Mouse (Mus musculus): ENCODE results near the gene Prdx1. TPM values are rescaled to one million over a fixed set of nuclear protein-coding genes. Genes with fewer than 3 reads are reported as not detected.

Gene Prdx1
- 113 and 129 TPM in 2 replicates for total RNA-seq (2014; fragmentation: Nextera tagmentation)
- 298 and 303 TPM in 2 replicates for total RNA-seq (2017)
- 14.8 and 16.1 TPM in 2 replicates for polyA plus RNA-seq (2012)

DNA sequence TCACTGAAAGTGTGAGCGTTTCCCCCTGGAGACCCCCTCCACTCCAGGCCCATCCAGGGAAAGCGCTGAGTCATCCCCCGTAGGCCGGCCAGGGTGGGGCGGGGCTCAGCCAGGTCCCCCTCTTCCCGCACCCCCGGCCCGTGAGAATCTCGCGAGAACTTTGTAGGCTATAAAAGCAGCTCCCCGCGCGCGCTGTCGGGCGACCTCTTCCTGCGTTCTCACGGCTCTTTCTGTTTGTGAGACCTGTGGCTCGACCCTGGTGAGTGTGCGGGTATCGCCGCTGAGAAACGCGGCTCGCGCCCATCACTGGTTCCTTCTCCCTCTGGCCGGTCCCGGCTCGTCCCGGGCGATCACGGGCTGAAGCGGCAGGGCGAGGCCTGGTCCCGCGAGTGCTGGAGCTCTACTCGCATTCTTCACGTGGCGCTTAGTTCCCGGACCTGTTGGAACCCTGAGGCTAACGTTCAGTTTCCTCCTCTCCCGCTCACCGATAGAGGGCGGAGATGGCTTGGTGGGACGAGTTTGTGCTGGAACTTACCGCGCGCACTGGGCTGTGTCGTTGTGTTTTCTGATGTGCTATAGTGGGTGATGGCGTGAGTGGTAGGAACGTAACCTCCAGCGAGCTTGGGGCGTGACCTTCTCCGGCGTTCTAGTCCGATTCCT, at the start of gene Prdx1:
Gene Prdx1, plus strand, starts transcription at position 143 of the 660 bp plus-strand sequence.
- H3K36me3 ChIP-seq (replicated peaks), result peaks cover 36% of the 10 kb centered on the region
- no peaks in the 10 kb centered on the region for H3K9me3 ChIP-seq (replicated peaks)
- peak within 1 kb of the TSS; percentile 77 for H3K4me3 ChIP-seq (ENCODE audit: low read depth, low read length)
- DNase-seq (ENCODE audit: low spot score) (peak; percentile 76), ATAC-seq (ENCODE audit: extremely low read depth, insufficient number of reproducible peaks, low FRiP score, poor library complexity, severe bottlenecking) (peak; percentile 54)
- peak; percentile 96 for TF ChIP-seq POLR2AphosphoS5 (IDR thresholded peaks at IDR 0.05; ENCODE audit: insufficient replicate concordance, low read depth, low read length)
- TF ChIP-seq TAL1 (conservative IDR thresholded peaks at IDR 0.05; ENCODE audit: low read depth, low read length), result no peak
- no peak for TF ChIP-seq GATA1 (IDR thresholded peaks at IDR 0.05; ENCODE audit: borderline replicate concordance, low read length)
- TF ChIP-seq GATA2 (IDR thresholded peaks at IDR 0.05; ENCODE audit: borderline replicate concordance, low read depth, low read length), result no peak
- TF ChIP-seq CTCF (IDR thresholded peaks at IDR 0.05; ENCODE audit: low read depth, low read length), result peak; percentile 39; the same call in 1 of the 2 replicates
- peaks cover 64% of the 10 kb centered on the region for H3K4me1 ChIP-seq (ENCODE audit: insufficient read depth, low read depth, low read length)
- no peaks in the 10 kb centered on the region for H3K27me3 ChIP-seq (ENCODE audit: insufficient read depth, low read length)

DNA sequence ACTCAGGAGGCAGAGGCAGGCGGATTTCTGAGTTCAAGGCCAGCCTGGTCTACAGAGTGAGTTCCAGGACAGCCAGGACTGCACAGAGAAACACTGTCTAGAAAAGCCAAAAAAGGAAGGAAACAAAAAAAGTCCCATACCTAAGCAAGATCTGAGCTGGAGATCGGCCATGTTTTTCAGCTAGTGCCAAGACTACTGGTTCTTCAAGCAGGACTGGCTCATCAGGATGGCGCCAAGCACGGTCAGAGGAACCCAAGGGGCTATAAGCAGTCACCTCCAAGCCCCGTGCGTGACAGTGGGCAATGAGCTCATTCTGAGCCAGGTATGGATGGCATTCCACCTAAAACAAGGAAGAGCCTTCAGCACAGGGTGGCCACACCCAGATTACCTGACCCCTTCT, 46.5 kb upstream of the Prdx1 start:
- ATAC-seq (ENCODE audit: extremely low read depth, insufficient number of reproducible peaks, low FRiP score, poor library complexity, severe bottlenecking) (no peak), DNase-seq (ENCODE audit: low spot score) (no peak)
- Histone ChIP-seq H3K36me3 (replicated peaks) (peaks cover 89% of the 10 kb centered on the region), H3K27me3 (ENCODE audit: insufficient read depth, low read length) (no peaks in the 10 kb centered on the region), H3K4me1 (ENCODE audit: insufficient read depth, low read depth, low read length) (no peaks in the 10 kb centered on the region; the same call in 1 of the 2 replicates), H3K4me3 (ENCODE audit: low read depth, low read length) (no peak overlapping the region), H3K9me3 (replicated peaks) (no peaks in the 10 kb centered on the region)
- TF ChIP-seq GATA2 (IDR thresholded peaks at IDR 0.05; ENCODE audit: borderline replicate concordance, low read depth, low read length), result no peak
- TF ChIP-seq TAL1 (conservative IDR thresholded peaks at IDR 0.05; ENCODE audit: low read depth, low read length), result no peak
- TF ChIP-seq CTCF (IDR thresholded peaks at IDR 0.05; ENCODE audit: low read depth, low read length), result no peak
- no peak for TF ChIP-seq GATA1 (IDR thresholded peaks at IDR 0.05; ENCODE audit: borderline replicate concordance, low read length)

DNA sequence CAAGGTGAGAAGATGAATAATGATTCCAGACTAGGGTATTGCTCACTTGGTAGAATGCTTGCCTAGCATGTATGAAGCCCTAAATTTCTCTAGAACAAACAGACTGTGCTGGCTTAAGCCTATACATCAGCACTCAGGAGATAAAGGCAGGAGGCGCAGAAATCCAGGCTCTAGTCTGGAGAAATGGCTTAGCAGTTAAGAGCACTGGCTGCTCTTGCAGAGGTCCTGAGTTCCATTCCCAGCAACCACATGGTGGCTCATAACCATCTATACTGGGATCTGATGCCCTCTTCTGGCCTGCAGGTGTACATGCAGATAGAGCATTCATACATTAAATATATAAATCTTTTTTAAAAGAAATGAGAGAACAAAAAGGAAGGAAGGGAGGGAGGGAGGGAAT, 43.3 kb upstream of the Prdx1 start:
- ATAC-seq (ENCODE audit: extremely low read depth, insufficient number of reproducible peaks, low FRiP score, poor library complexity, severe bottlenecking) (no peak), DNase-seq (ENCODE audit: low spot score) (no peak)
- peaks cover 16% of the 10 kb centered on the region for H3K4me1 ChIP-seq (ENCODE audit: insufficient read depth, low read depth, low read length)
- no peaks in the 10 kb centered on the region for H3K9me3 ChIP-seq (replicated peaks)
- no peaks in the 10 kb centered on the region for H3K27me3 ChIP-seq (ENCODE audit: insufficient read depth, low read length)
- H3K36me3 ChIP-seq (replicated peaks), result peaks cover 90% of the 10 kb centered on the region
- H3K4me3 ChIP-seq (ENCODE audit: low read depth, low read length), result no peak overlapping the region
- no peak for TF ChIP-seq GATA2 (IDR thresholded peaks at IDR 0.05; ENCODE audit: borderline replicate concordance, low read depth, low read length)
- no peak for TF ChIP-seq GATA1 (IDR thresholded peaks at IDR 0.05; ENCODE audit: borderline replicate concordance, low read length)
- TF ChIP-seq POLR2AphosphoS5 (IDR thresholded peaks at IDR 0.05; ENCODE audit: insufficient replicate concordance, low read depth, low read length), result no peak
- TF ChIP-seq TAL1 (conservative IDR thresholded peaks at IDR 0.05; ENCODE audit: low read depth, low read length), result no peak
- no peak for TF ChIP-seq CTCF (IDR thresholded peaks at IDR 0.05; ENCODE audit: low read depth, low read length)

DNA sequence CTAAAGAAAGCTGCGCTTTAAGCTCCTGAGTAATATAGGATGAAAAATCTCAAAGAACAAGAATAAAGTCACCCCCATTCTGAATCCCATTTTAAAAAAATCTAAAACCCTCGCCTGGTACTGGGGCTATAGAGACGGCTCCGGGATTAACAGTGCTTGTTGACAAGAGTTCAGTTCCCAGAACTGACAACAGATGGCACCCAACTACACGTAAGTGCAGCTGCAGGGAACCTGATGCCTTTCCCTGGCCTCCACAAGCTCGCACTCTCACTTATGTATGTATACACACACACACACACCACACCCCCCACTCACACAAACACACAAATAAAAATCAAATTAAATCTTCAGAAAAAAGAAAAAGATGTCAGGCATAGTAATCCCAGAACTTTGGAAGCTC, 41.0 kb upstream of the Prdx1 start:
- Histone ChIP-seq H3K27me3 (ENCODE audit: insufficient read depth, low read length) (no peaks in the 10 kb centered on the region), H3K36me3 (replicated peaks) (peaks cover 87% of the 10 kb centered on the region), H3K9me3 (replicated peaks) (no peaks in the 10 kb centered on the region), H3K4me1 (ENCODE audit: insufficient read depth, low read depth, low read length) (peaks cover 33% of the 10 kb centered on the region), H3K4me3 (ENCODE audit: low read depth, low read length) (no peak overlapping the region)
- ATAC-seq (ENCODE audit: extremely low read depth, insufficient number of reproducible peaks, low FRiP score, poor library complexity, severe bottlenecking) (no peak), DNase-seq (ENCODE audit: low spot score) (no peak)
- TF ChIP-seq CTCF (IDR thresholded peaks at IDR 0.05; ENCODE audit: low read depth, low read length) (no peak), POLR2AphosphoS5 (IDR thresholded peaks at IDR 0.05; ENCODE audit: insufficient replicate concordance, low read depth, low read length) (no peak), TAL1 (conservative IDR thresholded peaks at IDR 0.05; ENCODE audit: low read depth, low read length) (no peak), GATA1 (IDR thresholded peaks at IDR 0.05; ENCODE audit: borderline replicate concordance, low read length) (no peak)

DNA sequence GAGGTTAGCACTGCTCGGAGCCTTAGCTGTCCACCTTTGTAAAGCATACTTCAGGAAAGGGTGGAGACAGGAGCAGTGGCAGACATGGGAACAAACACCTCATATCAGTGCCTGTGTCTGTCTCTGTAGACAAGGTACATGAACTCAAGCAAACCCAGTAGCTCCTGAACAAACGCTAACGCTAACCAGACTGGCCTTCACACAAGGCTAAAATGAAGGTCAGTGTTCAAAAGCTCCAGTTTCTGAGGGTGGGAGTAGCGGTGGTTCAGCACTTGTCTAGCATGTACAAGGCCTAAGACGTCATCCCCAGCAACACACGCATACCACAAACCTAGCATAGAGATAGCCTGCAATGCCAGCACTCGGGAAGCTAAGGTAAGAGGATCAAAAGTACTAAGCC, 39.7 kb upstream of the Prdx1 start:
- no peak for ATAC-seq (ENCODE audit: extremely low read depth, insufficient number of reproducible peaks, low FRiP score, poor library complexity, severe bottlenecking)
- Histone ChIP-seq H3K4me3 (ENCODE audit: low read depth, low read length) (no peak overlapping the region), H3K36me3 (replicated peaks) (peaks cover 84% of the 10 kb centered on the region), H3K4me1 (ENCODE audit: insufficient read depth, low read depth, low read length) (peaks cover 44% of the 10 kb centered on the region), H3K9me3 (replicated peaks) (no peaks in the 10 kb centered on the region), H3K27me3 (ENCODE audit: insufficient read depth, low read length) (no peaks in the 10 kb centered on the region)
- no peak for DNase-seq (ENCODE audit: low spot score)
- TF ChIP-seq TAL1 (conservative IDR thresholded peaks at IDR 0.05; ENCODE audit: low read depth, low read length) (no peak), GATA1 (IDR thresholded peaks at IDR 0.05; ENCODE audit: borderline replicate concordance, low read length) (no peak), CTCF (IDR thresholded peaks at IDR 0.05; ENCODE audit: low read depth, low read length) (no peak), GATA2 (IDR thresholded peaks at IDR 0.05; ENCODE audit: borderline replicate concordance, low read depth, low read length) (no peak), POLR2AphosphoS5 (IDR thresholded peaks at IDR 0.05; ENCODE audit: insufficient replicate concordance, low read depth, low read length) (no peak)

DNA sequence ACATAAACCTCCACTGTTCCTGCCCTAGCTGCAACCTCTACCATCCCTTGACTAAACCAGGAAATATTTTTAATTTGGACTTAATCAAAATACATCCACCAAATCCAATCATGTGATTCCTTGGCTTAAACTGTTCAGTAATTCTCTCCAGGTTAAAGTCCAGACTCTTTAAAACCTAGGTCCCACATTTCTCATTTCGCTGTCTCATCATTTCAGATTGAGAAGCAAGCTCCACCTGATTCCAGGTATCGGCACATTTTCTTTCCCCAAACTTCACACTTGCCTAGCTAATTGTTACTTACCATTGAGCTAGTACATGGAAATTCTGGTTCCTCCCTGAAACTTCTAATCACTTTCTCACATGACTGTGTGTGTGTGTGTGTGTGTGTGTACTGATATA, 35.9 kb upstream of the Prdx1 start:
- ATAC-seq (ENCODE audit: extremely low read depth, insufficient number of reproducible peaks, low FRiP score, poor library complexity, severe bottlenecking) (no peak), DNase-seq (ENCODE audit: low spot score) (no peak)
- H3K4me1 ChIP-seq (ENCODE audit: insufficient read depth, low read depth, low read length), result peaks cover 54% of the 10 kb centered on the region
- H3K4me3 ChIP-seq (ENCODE audit: low read depth, low read length), result no peak overlapping the region
- H3K27me3 ChIP-seq (ENCODE audit: insufficient read depth, low read length), result no peaks in the 10 kb centered on the region
- H3K9me3 ChIP-seq (replicated peaks), result no peaks in the 10 kb centered on the region
- no peak for TF ChIP-seq GATA1 (IDR thresholded peaks at IDR 0.05; ENCODE audit: borderline replicate concordance, low read length)
- peaks cover 48% of the 10 kb centered on the region for H3K36me3 ChIP-seq (replicated peaks)
